Mouse (Mus musculus) kidney, embryonic 15.5 days (tissue): ENCODE measurements around the gene Plau. TPM values are rescaled to one million over a fixed set of nuclear protein-coding genes. Genes with fewer than 3 reads are reported as not detected.

ENCODE experiments used
- ATAC-seq: fragments of 200-750 bp; cut with Nextera tagmentation; replicated peaks from 2 replicates; pipeline ENCODE4 v1.8.0; 2017; ENCODE audit warnings: moderate TSS enrichment; ENCODE audit not compliant: low FRiP score
- H3K27ac ChIP-seq: fragments of 300-500 bp; sonication (generic); 2 replicates; pipeline ENCODE4 v1.5.1; 2015; ENCODE audit warnings: mild to moderate bottlenecking, inconsistent platforms
- H3K27me3 ChIP-seq: fragments of 300-500 bp; sonication (generic); 2 replicates; pipeline ENCODE4 v1.6.1; 2015; ENCODE audit warnings: inconsistent platforms
- H3K36me3 ChIP-seq: fragments of 300-500 bp; sonication (generic); 2 replicates; pipeline ENCODE4 v1.6.1; 2015; ENCODE audit warnings: inconsistent platforms
- H3K4me1 ChIP-seq: fragments of 300-500 bp; sonication (generic); 2 replicates; pipeline ENCODE4 v1.6.1; 2015; ENCODE audit warnings: inconsistent platforms
- H3K4me2 ChIP-seq: fragments of 300-500 bp; sonication (generic); 2 replicates; pipeline ENCODE4 v1.6.1; 2015; ENCODE audit warnings: moderate library complexity, mild to moderate bottlenecking, inconsistent platforms
- H3K4me3 ChIP-seq: fragments of 300-500 bp; sonication (generic); replicated peaks from 2 replicates; pipeline ENCODE4 v1.5.1; 2015; ENCODE audit warnings: mild to moderate bottlenecking, inconsistent platforms
- H3K9ac ChIP-seq: fragments of 300-500 bp; sonication (generic); 2 replicates; pipeline ENCODE4 v1.6.1; 2015; ENCODE audit warnings: mild to moderate bottlenecking, inconsistent platforms
- H3K9me3 ChIP-seq: fragments of 300-500 bp; sonication (generic); replicated peaks from 2 replicates; pipeline ENCODE4 v1.6.1; 2016; ENCODE audit warnings: inconsistent platforms
- WGBS: fragments of 180-500 bp; shearing (Covaris S2); methylation state at CpG from one replicate; pipeline ENCODE4 v1.1.7; 2015; ENCODE audit warnings: mixed read lengths; 5-methylcytosine and 5-hydroxymethylcytosine counted together
- polyA plus RNA-seq: library from polyadenylated mRNA; unstranded; fragments of >200 nt; fragmentation: Nextera tagmentation; extraction: Ambion mirVana; gene quantifications from 2 replicates; pipeline ENCODE4 v1.2.1, GENCODE M21; 2015

Plau gene
- polyA plus RNA-seq, 1 experiment from 2014 or later = 12.4 TPM

GRCm38 (mm10) chr14:20851776-20852175 lies 15.3 kb downstream of the Plau start:
- ATAC-seq = no peak
- H3K4me1 ChIP-seq = peaks cover 9% of the 10 kb centered on the region

GRCm38 (mm10) chr14:20861152-20861551 lies 24.7 kb downstream of the Plau start:
- WGBS = 79% methylated on average over 2 of the region's 2 CpGs
- no peaks in the 10 kb centered on the region for H3K36me3 ChIP-seq
- no peak overlapping the region for H3K27ac ChIP-seq
- H3K9me3 ChIP-seq = no peaks in the 10 kb centered on the region
- no peak for ATAC-seq
- no peak overlapping the region for H3K9ac ChIP-seq
- peaks cover 10% of the 10 kb centered on the region for H3K4me1 ChIP-seq
- no peak overlapping the region for H3K4me3 ChIP-seq
- no peaks in the 10 kb centered on the region for H3K27me3 ChIP-seq
- H3K4me2 ChIP-seq = no peak overlapping the region

More at GRCm38 (mm10) chr14:20851776-20852175, 15.3 kb downstream of the Plau start:
- H3K4me2 ChIP-seq = no peak overlapping the region
- no peak overlapping the region for H3K27ac ChIP-seq
- H3K9ac ChIP-seq = no peak overlapping the region
- no peak overlapping the region for H3K4me3 ChIP-seq
- no peaks in the 10 kb centered on the region for H3K36me3 ChIP-seq
- H3K27me3 ChIP-seq = no peaks in the 10 kb centered on the region
- H3K9me3 ChIP-seq = no peaks in the 10 kb centered on the region

- Histone ChIP-seq H3K36me3 (no peaks in the 10 kb centered on the region), H3K4me2 (no peak overlapping the region), H3K27ac (no peak overlapping the region), H3K4me3 (no peak overlapping the region), H3K9ac (no peak overlapping the region), H3K4me1 (peaks cover 13% of the 10 kb centered on the region), H3K27me3 (no peaks in the 10 kb centered on the region), H3K9me3 (no peaks in the 10 kb centered on the region)
- no peak for ATAC-seq
- WGBS = 52% methylated on average over 5 of the region's 5 CpGs
These were observed 25.1 kb downstream of the Plau start for GRCm38 (mm10) chr14:20861559-20861958.

GRCm38 (mm10) chr14:20863306-20864065 lies 27.0 kb downstream of the Plau start:
- Histone ChIP-seq H3K9ac (no peak overlapping the region), H3K4me1 (peaks cover 22% of the 10 kb centered on the region), H3K27ac (no peak overlapping the region), H3K9me3 (no peaks in the 10 kb centered on the region), H3K4me3 (no peak overlapping the region), H3K36me3 (no peaks in the 10 kb centered on the region), H3K27me3 (no peaks in the 10 kb centered on the region), H3K4me2 (no peak overlapping the region)
- 75% methylated on average over 6 of the region's 6 CpGs for WGBS
- ATAC-seq = no peak

- Histone ChIP-seq H3K4me3 (no peak overlapping the region), H3K27me3 (no peaks in the 10 kb centered on the region), H3K9ac (no peak overlapping the region), H3K4me1 (peaks cover 22% of the 10 kb centered on the region), H3K27ac (no peak overlapping the region), H3K9me3 (no peaks in the 10 kb centered on the region), H3K4me2 (no peak overlapping the region), H3K36me3 (no peaks in the 10 kb centered on the region)
- no peak for ATAC-seq
- 43% methylated on average over 4 of the region's 4 CpGs for WGBS
These were observed 27.7 kb downstream of the Plau start for GRCm38 (mm10) chr14:20864192-20864591.

- Histone ChIP-seq H3K27me3 (no peaks in the 10 kb centered on the region), H3K36me3 (no peaks in the 10 kb centered on the region), H3K9me3 (no peaks in the 10 kb centered on the region), H3K9ac (no peak overlapping the region), H3K4me2 (no peak overlapping the region), H3K4me3 (no peak overlapping the region), H3K4me1 (peaks cover 22% of the 10 kb centered on the region), H3K27ac (0 out of 2 replicates have a peak overlapping the region, but pooled peaks have one; percentile 41)
- ATAC-seq = no peak
- WGBS = 68% methylated on average over 8 of the region's 8 CpGs
These were observed 29.1 kb downstream of the Plau start for GRCm38 (mm10) chr14:20865604-20866003.

- peak; percentile 66; the same call in 1 of the 2 replicates for ATAC-seq
- Histone ChIP-seq H3K27ac (peak overlapping the region; percentile 41; the same call in 1 of the 2 replicates), H3K9ac (no peak overlapping the region), H3K27me3 (no peaks in the 10 kb centered on the region), H3K36me3 (no peaks in the 10 kb centered on the region), H3K9me3 (no peaks in the 10 kb centered on the region), H3K4me3 (no peak overlapping the region), H3K4me1 (peaks cover 24% of the 10 kb centered on the region), H3K4me2 (no peak overlapping the region)
- WGBS = 82% methylated on average over 7 of the region's 7 CpGs
These were observed 29.9 kb downstream of the Plau start for GRCm38 (mm10) chr14:20866365-20866764.

- no peak overlapping the region for H3K4me3 ChIP-seq
- 74% methylated on average over 3 of the region's 3 CpGs for WGBS
- no peaks in the 10 kb centered on the region for H3K9me3 ChIP-seq
- H3K9ac ChIP-seq = no peak overlapping the region
- H3K27ac ChIP-seq = peak overlapping the region; percentile 57
- H3K4me1 ChIP-seq = peaks cover 35% of the 10 kb centered on the region
- H3K4me2 ChIP-seq = no peak overlapping the region
- ATAC-seq = no peak
- H3K27me3 ChIP-seq = no peaks in the 10 kb centered on the region
- H3K36me3 ChIP-seq = no peaks in the 10 kb centered on the region
These were observed 33.6 kb downstream of the Plau start for GRCm38 (mm10) chr14:20870110-20870509.

- 0 out of 2 replicates have a peak, but pooled peaks have one; percentile 18 for ATAC-seq
- Histone ChIP-seq H3K4me3 (no peak overlapping the region), H3K9ac (no peak overlapping the region), H3K4me2 (no peak overlapping the region), H3K36me3 (no peaks in the 10 kb centered on the region), H3K27ac (no peak overlapping the region), H3K9me3 (no peaks in the 10 kb centered on the region), H3K27me3 (no peaks in the 10 kb centered on the region), H3K4me1 (peaks cover 22% of the 10 kb centered on the region)
- 66% methylated on average over 1 of the region's 1 CpGs for WGBS
These were observed 35.0 kb downstream of the Plau start for GRCm38 (mm10) chr14:20871495-20871894.

GRCm38 (mm10) chr14:20873307-20873706 lies 36.8 kb downstream of the Plau start:
- no peaks in the 10 kb centered on the region for H3K9me3 ChIP-seq
- H3K27ac ChIP-seq = no peak overlapping the region
- H3K4me3 ChIP-seq = no peak overlapping the region
- H3K27me3 ChIP-seq = no peaks in the 10 kb centered on the region
- no peak for ATAC-seq
- H3K36me3 ChIP-seq = no peaks in the 10 kb centered on the region
- no peak overlapping the region for H3K9ac ChIP-seq
- peak overlapping the region; percentile 28 for H3K4me2 ChIP-seq
- 2% methylated on average over 8 of the region's 8 CpGs for WGBS
- H3K4me1 ChIP-seq = peaks cover 13% of the 10 kb centered on the region

GRCm38 (mm10) chr14:20873931-20874330 lies 37.5 kb downstream of the Plau start:
- WGBS = 45% methylated on average over 6 of the region's 6 CpGs
- H3K27ac ChIP-seq = no peak overlapping the region
- H3K4me2 ChIP-seq = peak overlapping the region; percentile 28; the same call in 1 of the 2 replicates
- peaks cover 13% of the 10 kb centered on the region for H3K4me1 ChIP-seq
- H3K9me3 ChIP-seq = no peaks in the 10 kb centered on the region
- H3K4me3 ChIP-seq = no peak overlapping the region
- no peaks in the 10 kb centered on the region for H3K27me3 ChIP-seq
- no peaks in the 10 kb centered on the region for H3K36me3 ChIP-seq
- no peak overlapping the region for H3K9ac ChIP-seq
- ATAC-seq = no peak

GRCm38 (mm10) chr14:20884691-20885090 lies 48.2 kb downstream of the Plau start:
- Histone ChIP-seq H3K27ac (peak overlapping the region; percentile 71), H3K4me1 (peaks cover 23% of the 10 kb centered on the region), H3K36me3 (no peaks in the 10 kb centered on the region), H3K9ac (no peak overlapping the region), H3K4me2 (peak overlapping the region; percentile 40), H3K27me3 (no peaks in the 10 kb centered on the region), H3K4me3 (no peak overlapping the region), H3K9me3 (no peaks in the 10 kb centered on the region)
- 72% methylated on average over 5 of the region's 5 CpGs for WGBS
- ATAC-seq = no peak
